Mouse (Mus musculus) brown adipose tissue, adult 24 weeks (tissue): ENCODE results near the gene Sync. TPM values are rescaled to one million over a fixed set of nuclear protein-coding genes. Genes with fewer than 3 reads are reported as not detected.

Experiments
- H3K27ac ChIP-seq: fragments of 200-500 bp; replicated peaks from 2 replicates; pipeline ENCODE4 v1.5.1; 2012; ENCODE audit warnings: low read depth, mild to moderate bottlenecking, low read length
- H3K4me1 ChIP-seq: fragments of 200-500 bp; 2 replicates; pipeline ENCODE4 v1.6.1; 2012; ENCODE audit warnings: low read length, mixed read lengths; ENCODE audit not compliant: control insufficient read depth, insufficient read depth, insufficient read length
- H3K4me3 ChIP-seq: fragments of 200-500 bp; 2 replicates; pipeline ENCODE4 v1.5.1; 2012; ENCODE audit warnings: low read depth, mild to moderate bottlenecking, low read length, moderate library complexity; ENCODE audit not compliant: insufficient read depth
- polyA plus RNA-seq: library from polyadenylated mRNA; stranded (reverse); fragments of >200 nt; gene quantifications from 2 replicates; pipeline ENCODE4 v1.2.4, GENCODE M21; 2012; ENCODE audit not compliant: missing spikeins, insufficient read depth, insufficient read length

Sync gene
- polyA plus RNA-seq, 1 experiment, result 1.3 TPM

DNA sequence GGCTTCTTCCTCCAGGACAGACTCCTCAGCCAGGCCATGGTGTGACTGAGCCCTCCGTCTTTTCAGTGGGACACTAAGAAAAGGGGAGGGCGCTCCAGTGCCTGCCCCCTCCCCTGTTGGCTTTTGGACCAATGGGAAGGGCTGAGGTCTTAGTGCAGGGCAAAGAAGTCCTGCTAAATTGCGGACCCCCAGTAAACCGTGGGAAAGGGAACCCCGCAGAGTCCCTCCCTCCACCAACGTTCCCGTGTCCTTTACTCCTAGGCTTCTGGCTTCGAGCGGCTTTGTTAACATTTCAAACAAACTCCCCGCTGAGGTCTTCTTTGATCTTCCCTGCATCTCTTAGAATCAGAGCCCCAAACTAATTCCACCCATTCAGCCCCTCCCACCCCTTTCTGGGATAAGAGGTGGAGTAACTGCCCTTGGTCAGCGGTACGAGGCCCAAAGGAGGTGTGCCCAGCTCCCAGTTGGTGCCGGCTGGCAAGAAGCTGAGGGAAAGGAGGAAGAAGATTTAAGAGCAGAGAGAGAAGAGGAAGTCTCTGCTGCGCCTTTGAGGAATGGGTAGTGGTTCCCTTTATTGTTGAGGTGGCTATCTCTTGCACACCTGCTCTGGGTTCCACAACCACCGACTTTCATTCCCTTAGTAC lies 35.8 kb upstream of the Sync start:
- Histone ChIP-seq H3K4me1 (peaks cover 15% of the 10 kb centered on the region), H3K27ac (0 out of 2 replicates have a peak overlapping the region, but pooled peaks have one; percentile 29), H3K4me3 (no peak overlapping the region)

DNA sequence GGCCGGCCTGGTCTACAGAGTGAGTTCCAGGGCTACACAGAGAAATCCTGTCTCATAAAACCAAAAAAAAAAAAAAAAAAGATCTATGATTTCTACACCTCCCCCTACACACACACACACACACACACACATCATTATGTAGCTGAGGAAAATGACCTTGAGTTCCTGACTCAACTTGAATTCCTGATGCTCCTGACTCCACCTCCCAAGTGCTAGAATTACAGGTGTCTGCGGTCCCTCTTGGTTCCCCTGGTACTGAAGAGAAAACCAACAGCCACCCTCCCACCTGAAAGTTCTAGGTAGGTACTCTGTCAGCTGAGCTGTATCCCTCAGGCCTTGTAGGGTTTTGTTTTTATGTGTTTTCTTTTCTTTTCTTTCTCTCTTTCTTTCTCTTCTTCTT lies 34.9 kb upstream of the Sync start:
- Histone ChIP-seq H3K4me3 (no peak overlapping the region), H3K27ac (no peak overlapping the region), H3K4me1 (peaks cover 14% of the 10 kb centered on the region)

DNA sequence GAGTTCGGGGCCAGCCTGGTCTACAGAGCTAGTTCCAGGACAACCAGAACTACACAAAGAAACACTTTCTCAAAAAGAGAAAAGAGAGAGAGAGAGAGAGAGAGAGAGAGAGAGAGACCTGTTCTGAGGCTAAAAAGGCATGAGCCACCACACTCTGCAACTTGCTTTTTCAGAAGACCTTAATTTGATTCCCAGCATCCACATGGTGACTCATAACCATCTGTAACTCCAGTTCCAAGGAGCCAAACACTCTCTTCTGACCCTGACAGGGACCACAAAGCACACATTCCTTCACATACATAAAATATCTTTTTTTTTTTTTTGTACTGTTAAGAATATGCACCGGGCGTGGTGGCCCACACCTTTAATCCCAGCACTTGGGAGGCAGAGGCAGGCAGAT lies 32.8 kb upstream of the Sync start:
- Histone ChIP-seq H3K4me3 (no peak overlapping the region), H3K27ac (no peak overlapping the region), H3K4me1 (peaks cover 10% of the 10 kb centered on the region; the same call in 1 of the 2 replicates)

- Histone ChIP-seq H3K4me3 (no peak overlapping the region), H3K27ac (peak overlapping the region; percentile 12; the same call in 1 of the 2 replicates)
Measured at GRCm38 (mm10) chr4:129256450-129257380, 30.7 kb upstream of the Sync start.

GRCm38 (mm10) chr4:129259101-129259500 lies 28.3 kb upstream of the Sync start:
- Histone ChIP-seq H3K27ac (no peak overlapping the region), H3K4me3 (no peak overlapping the region), H3K4me1 (peaks cover 13% of the 10 kb centered on the region; the same call in 1 of the 2 replicates)

More at GRCm38 (mm10) chr4:129256450-129257380, 30.7 kb upstream of the Sync start:
- peaks cover 8% of the 10 kb centered on the region; the same call in 1 of the 2 replicates for H3K4me1 ChIP-seq

DNA sequence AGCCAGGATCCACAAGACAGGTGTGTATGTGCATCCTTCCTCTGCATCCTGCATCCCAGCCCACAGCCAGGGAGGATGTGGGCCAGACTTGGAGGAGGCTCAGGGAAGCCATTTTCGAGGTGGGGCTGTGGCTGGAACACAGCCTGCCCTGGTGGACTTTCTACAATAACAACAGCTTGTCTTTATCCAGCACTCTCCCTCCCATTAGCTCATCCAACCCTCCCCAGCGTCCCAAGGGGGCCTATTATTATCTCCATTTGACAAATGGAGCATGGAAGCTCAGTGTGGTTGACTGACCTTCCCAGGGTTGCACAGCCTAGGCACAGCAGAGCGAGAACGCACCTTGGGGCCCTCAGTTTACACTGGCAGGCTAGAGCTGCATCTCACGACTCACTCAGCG lies 26.7 kb upstream of the Sync start:
- H3K27ac ChIP-seq, result no peak overlapping the region
- no peak overlapping the region for H3K4me3 ChIP-seq
- peaks cover 13% of the 10 kb centered on the region; the same call in 1 of the 2 replicates for H3K4me1 ChIP-seq

DNA sequence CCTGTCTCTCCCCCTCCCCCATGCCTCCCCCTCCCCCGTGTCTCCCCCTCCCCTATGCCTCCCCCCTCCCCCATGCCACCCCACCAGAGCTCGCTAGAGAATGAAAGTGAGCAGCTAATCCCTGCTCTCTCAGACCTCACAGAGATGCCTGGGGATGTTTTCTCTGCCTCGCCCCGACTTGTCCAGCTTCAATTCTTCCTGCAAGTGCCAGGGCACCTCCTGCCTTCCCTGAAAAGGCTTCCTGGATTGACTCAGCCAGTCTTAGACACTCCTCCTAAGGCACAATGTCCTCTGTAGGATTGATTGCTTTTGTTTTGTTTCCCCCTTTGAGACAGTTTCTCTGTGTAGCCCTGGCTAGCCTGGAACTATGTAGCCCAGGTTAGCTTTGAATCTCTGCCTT lies 26.2 kb upstream of the Sync start, which contains the start of gene C77080:
C77080 (minus strand) TSS at position 209 of the 400 bp plus-strand sequence.
- Histone ChIP-seq H3K27ac (no peak within 1 kb of the TSS), H3K4me3 (no peak within 1 kb of the TSS), H3K4me1 (peaks cover 10% of the 10 kb centered on the region; the same call in 1 of the 2 replicates)

GRCm38 (mm10) chr4:129263225-129264021 lies 24.0 kb upstream of the Sync start:
- H3K4me1 ChIP-seq, result peaks cover 5% of the 10 kb centered on the region; the same call in 1 of the 2 replicates
- no peak overlapping the region for H3K27ac ChIP-seq
- no peak overlapping the region for H3K4me3 ChIP-seq

DNA sequence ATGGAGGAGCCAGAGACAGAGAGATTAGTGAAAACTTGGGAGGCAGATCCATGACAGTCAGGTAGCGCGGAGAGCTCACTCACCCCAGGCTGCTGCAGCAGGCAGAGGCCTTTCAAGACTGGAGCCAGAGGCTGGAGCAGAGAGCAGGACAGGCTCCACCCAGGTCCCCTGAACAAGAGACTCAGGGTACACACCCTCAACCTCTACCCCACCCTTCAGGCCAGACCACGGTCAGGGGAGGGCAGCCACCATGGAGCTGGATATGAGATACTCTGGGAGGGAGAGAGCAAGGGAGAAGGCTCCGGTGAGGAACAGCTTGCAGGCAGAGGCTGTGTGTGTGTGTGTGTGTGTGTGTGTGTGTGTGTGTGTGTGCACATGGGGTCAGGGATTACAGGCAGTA lies 21.2 kb upstream of the Sync start:
- Histone ChIP-seq H3K4me1 (peaks cover 5% of the 10 kb centered on the region; the same call in 1 of the 2 replicates), H3K27ac (no peak overlapping the region), H3K4me3 (no peak overlapping the region)

DNA sequence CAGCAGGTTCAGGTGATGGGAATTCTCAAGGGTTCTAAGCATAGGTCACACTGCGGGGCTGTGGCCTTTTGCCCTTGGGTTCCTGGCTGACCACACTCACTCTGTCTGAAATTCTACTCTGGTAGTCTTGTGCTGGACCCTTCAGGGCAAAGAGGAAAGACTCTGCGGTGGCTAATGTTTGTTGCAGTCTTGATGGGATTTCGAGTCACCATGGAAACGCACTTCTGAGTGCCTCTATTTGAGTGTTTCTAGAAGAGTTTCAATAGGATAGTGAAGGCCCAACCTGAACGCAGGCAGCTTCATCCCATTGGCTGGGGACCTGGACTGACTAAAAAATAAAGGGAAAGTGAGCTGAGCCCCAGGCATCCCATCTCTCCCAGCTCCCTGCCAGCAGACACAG lies 20.6 kb upstream of the Sync start:
- H3K4me1 ChIP-seq, result peaks cover 5% of the 10 kb centered on the region; the same call in 1 of the 2 replicates
- no peak overlapping the region for H3K4me3 ChIP-seq
- H3K27ac ChIP-seq, result no peak overlapping the region

DNA sequence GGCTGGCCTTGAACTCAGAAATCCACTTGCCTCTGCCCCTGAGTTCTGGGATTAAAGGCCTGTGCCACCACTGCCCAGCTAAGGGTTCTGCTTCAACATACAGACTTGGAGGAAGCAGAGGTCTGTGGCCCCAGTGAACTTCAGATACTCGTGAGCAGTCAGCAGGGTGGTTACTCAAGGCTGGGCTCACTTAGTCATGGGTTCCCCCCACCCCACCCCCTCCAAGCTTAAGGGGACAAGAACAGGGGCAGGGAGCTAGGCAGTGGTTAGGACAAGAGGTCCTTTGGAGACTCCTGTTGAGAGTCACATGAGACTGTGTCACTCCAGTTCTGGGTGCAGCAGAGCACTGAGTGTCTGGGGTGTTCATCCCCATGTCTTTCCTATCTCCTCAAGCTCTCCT lies 18.7 kb upstream of the Sync start:
- Histone ChIP-seq H3K27ac (no peak overlapping the region), H3K4me1 (no peaks in the 10 kb centered on the region; the same call in 1 of the 2 replicates), H3K4me3 (no peak overlapping the region)

DNA sequence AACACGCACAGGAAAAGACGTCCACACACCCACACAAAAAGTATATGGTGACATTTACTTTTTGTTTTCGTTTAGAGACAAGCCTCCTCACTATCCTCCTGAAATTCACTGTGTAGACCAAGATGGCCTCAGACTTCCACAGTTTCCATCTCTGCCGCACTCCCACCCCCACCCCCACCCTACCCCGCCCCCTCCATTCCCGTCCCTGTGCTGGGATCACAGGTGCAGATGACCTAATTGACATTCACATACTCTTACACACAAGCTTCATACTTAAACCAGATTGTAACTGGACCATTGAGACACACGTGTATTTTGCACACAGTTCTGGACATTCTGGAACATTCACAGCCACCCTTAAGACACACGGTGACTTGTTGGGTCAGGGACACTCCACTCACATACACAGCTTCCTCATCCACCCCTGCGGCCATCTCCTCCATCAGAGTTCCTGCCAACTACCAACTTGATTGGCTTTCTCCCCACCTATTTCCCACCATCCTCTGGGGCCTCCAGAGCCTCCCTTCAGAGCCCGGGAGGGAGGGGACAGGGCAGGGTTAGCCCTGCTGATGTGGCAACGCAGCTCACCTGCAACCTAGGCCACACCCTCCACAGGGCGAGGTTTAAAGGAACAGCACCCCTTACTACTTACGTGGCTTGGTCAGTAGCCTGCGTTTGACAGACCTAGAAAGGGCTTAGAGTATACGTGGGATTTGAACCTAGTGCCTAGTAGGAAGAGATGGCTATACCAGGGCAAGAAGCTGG lies 15.2 kb upstream of the Sync start:
- no peak overlapping the region for H3K27ac ChIP-seq
- H3K4me1 ChIP-seq, result no peaks in the 10 kb centered on the region; the same call in 1 of the 2 replicates
- H3K4me3 ChIP-seq, result no peak overlapping the region

DNA sequence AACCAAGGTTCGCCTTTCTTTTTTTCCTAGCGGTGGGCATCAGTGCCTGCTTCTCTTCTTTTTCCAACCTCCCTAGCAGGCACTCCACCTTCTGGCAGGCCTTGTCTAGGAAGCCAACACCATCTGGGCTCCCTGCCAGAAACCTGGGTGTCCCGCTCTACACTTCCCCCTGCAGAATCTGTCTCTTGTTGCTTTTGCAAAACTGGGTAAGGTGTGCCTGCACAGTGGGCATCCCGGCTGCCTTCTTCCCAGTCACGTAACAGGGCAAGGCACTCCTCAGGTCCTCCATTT lies 14.7 kb upstream of the Sync start:
- Histone ChIP-seq H3K27ac (no peak overlapping the region), H3K4me1 (no peaks in the 10 kb centered on the region; the same call in 1 of the 2 replicates), H3K4me3 (no peak overlapping the region)

DNA sequence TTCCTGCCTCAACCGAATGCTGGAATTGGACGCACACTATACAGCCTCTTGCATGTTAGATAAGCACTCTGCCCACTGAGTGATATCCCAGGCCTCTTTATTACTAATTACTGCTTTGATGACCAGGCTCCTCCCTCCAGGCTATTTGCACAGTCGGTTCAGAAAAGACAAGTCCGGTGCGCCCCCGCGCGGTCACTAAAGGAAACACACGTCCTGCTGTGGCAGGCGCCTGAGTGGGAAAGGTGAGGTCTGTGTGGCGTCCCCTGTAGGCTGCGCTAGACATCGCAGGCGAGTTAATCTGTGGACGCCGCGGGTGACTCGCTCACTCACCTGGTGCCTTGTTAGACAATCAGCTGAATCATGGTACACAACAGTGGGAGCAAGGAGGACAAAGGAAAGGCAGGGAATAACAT lies 11.0 kb upstream of the Sync start:
- Histone ChIP-seq H3K27ac (no peak overlapping the region), H3K4me3 (no peak overlapping the region), H3K4me1 (no peaks in the 10 kb centered on the region; the same call in 1 of the 2 replicates)
